9 mouse cellular contexts compared by ENCODE assay signal in genomic region chr10:53499518-53499917, GRCm38 (mm10).
DNase-seq lines count a peak whose midpoint lies in the region; ATAC-seq and TF ChIP-seq lines count a peak whose summit lies in the region.
"Had no signal": no experiment of that assay in that cellular context is flagged by ENCODE, and none has a peak within 500 bp of the region (broad histone marks: within the 10 kb centered on the region; RNA-seq: fewer than 3 reads in every experiment).

No protein-coding gene starts in this region.

- H3K4me3 ChIP-seq in kidney, adult 2 months (ENCODE audit: insufficient read depth, low read depth, low read length): no peak overlapping the region
- no peak overlapping the region for H3K4me3 ChIP-seq in kidney, embryonic 16.5 days (ENCODE audit: low read length)
- no peak overlapping the region for H3K4me3 ChIP-seq in lung, postnatal 0 days (ENCODE audit: low read depth, low read length)
- H3K4me3 ChIP-seq: hindbrain, embryonic 13.5 days had no signal

- H3K4me1 ChIP-seq in kidney, adult 2 months (ENCODE audit: control insufficient read depth, insufficient read depth, low read length): no peaks in the 10 kb centered on the region
- no peaks in the 10 kb centered on the region for H3K4me1 ChIP-seq in kidney, embryonic 16.5 days (ENCODE audit: insufficient read depth, low read length)
- no peaks in the 10 kb centered on the region for H3K4me1 ChIP-seq in lung, postnatal 0 days (ENCODE audit: insufficient read depth, low read depth, low read length)

- H3K27me3 ChIP-seq in kidney, adult 2 months (replicated peaks; ENCODE audit: control insufficient read depth, insufficient read depth, low read length): no peaks in the 10 kb centered on the region
- H3K27me3 ChIP-seq in kidney, embryonic 16.5 days (ENCODE audit: insufficient read depth, low read length): no peaks in the 10 kb centered on the region
- H3K27me3 ChIP-seq in lung, postnatal 0 days (replicated peaks; ENCODE audit: insufficient read depth, low read length): no peaks in the 10 kb centered on the region
- H3K27me3 ChIP-seq: hindbrain, embryonic 13.5 days had no signal

- H3K4me2 ChIP-seq in kidney, embryonic 16.5 days (replicated peaks; ENCODE audit: low read depth, low read length): no peak overlapping the region
- H3K4me2 ChIP-seq in lung, postnatal 0 days (replicated peaks; ENCODE audit: low read depth, low read length): no peak overlapping the region
- H3K4me2 ChIP-seq: hindbrain, embryonic 13.5 days had no signal

- no peak overlapping the region for H3K27ac ChIP-seq in kidney, adult 2 months (ENCODE audit: insufficient read depth, low read depth, low read length)
- H3K27ac ChIP-seq in kidney, embryonic 16.5 days (ENCODE audit: low read length): no peak overlapping the region
- H3K27ac ChIP-seq in lung, postnatal 0 days (ENCODE audit: low read length): no peak overlapping the region
- H3K27ac ChIP-seq: hindbrain, embryonic 13.5 days had no signal

- H3K36me3 ChIP-seq in kidney, adult 2 months (ENCODE audit: control insufficient read depth, insufficient read depth, low read length): no peaks in the 10 kb centered on the region
- no peaks in the 10 kb centered on the region for H3K36me3 ChIP-seq in kidney, embryonic 16.5 days (ENCODE audit: insufficient read depth, low read length)
- no peaks in the 10 kb centered on the region for H3K36me3 ChIP-seq in lung, postnatal 0 days (ENCODE audit: insufficient read depth, low read length)
- H3K36me3 ChIP-seq: hindbrain, embryonic 13.5 days had no signal

- peak; percentile 56 for TF ChIP-seq CTCF in kidney, adult 2 months (conservative IDR thresholded peaks at IDR 0.05; ENCODE audit: insufficient read depth, insufficient read length, low read depth, low read length)
- TF ChIP-seq CTCF in lung, postnatal 0 days (IDR thresholded peaks at IDR 0.05): peak; percentile 42

- DNase-seq in kidney, adult 2 months: peak; percentile 58
- peak; percentile 33 to 50 for DNase-seq in B cell, adult 2 months
- DNase-seq in adipocyte (ENCODE audit: low spot score): peak; percentile 57
- DNase-seq in lung, postnatal 0 days (ENCODE audit: low spot score): no peak
- DNase-seq in left cerebral cortex, adult 8-10 months (ENCODE audit: low spot score in 2 of 2): no peak
- DNase-seq in ovary, postnatal 10 days (ENCODE audit: low spot score): no peak
- no peak for DNase-seq in gastrocnemius, postnatal 10 days

- H3K9me3 ChIP-seq in kidney, embryonic 16.5 days (ENCODE audit: low read length): peaks cover 4% of the 10 kb centered on the region; the same call in 1 of the 2 replicates
- H3K9me3 ChIP-seq in lung, postnatal 0 days (ENCODE audit: low read length): no peaks in the 10 kb centered on the region
- H3K9me3 ChIP-seq: hindbrain, embryonic 13.5 days had no signal

- no peak for TF ChIP-seq EP300 in lung, postnatal 0 days (IDR thresholded peaks at IDR 0.05)

- ATAC-seq in kidney, embryonic 16.5 days (ENCODE audit: low FRiP score, low TSS enrichment): no peak
- ATAC-seq in lung, postnatal 0 days: no peak

- no peak for TF ChIP-seq POLR2A in kidney, adult 2 months (IDR thresholded peaks at IDR 0.05; ENCODE audit: low read depth, low read length)

- no peak overlapping the region for H3K9ac ChIP-seq in kidney, embryonic 16.5 days (replicated peaks; ENCODE audit: low read length)
- no peak overlapping the region for H3K9ac ChIP-seq in lung, postnatal 0 days (replicated peaks; ENCODE audit: low read depth)
- H3K9ac ChIP-seq: hindbrain, embryonic 13.5 days had no signal

Comparison
In these comparisons a context has a peak if more than half of its experiments do, and no peak if none do; other contexts are left out.
1. DNase-seq: peak in kidney, adult 2 months (single experiment), B cell, adult 2 months (2 of 2) and adipocyte (single experiment); none in lung, postnatal 0 days (single experiment), left cerebral cortex, adult 8-10 months (0 of 2), ovary, postnatal 10 days (single experiment) and gastrocnemius, postnatal 10 days (single experiment).